Mouse (Mus musculus): ENCODE measurements around the gene Olfr222. TPM values are rescaled to one million over a fixed set of nuclear protein-coding genes. Genes with fewer than 3 reads are reported as not detected.
A peak's percentile ranks its signal among the peaks of the same experiment; 100 is the strongest.

The Olfr222 gene
- polyA plus RNA-seq, 2 experiments: not detected

DNA sequence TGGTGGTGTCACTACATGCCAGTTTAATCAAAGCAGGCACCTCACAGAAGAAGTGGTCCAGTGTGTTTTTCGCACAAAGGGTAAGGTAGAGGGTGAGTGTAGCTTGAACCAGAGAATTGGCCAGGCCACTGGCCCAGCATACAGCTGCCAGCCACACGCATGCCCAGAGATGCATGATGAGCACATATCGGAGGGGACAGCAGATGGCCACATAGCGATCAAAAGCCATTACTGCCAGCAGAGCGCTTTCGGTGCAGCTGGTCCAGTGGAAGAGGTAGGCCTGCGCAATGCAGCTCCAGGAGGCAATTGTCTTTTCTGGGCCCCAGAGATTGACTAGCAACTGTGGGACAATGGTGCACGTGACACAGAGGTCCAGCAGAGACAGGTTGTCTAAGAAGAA, 13.5 kb upstream of the Olfr222 start:
- TF ChIP-seq POLR2A (IDR thresholded peaks at IDR 0.05; ENCODE audit: borderline replicate concordance, extremely low read depth, insufficient read depth, insufficient read length): no peak

DNA sequence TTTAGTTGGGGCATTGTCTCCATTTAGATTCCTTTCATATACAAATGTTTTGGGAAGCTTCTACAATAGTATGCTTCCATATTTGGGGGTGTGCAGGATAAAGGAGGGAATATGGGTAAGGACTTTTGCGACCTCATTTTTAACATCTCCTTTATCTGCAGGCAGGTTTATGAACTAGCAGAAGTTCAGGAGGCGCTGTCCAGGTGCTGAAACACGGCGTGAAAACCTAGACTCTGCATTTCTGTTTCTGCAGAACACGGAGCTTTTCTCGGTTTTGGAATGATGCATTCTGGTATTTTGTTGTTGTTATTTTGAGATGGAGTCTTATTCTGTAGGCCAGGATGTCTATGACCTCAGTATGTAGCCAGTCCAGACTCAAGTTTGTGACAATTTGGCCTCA, 8.5 kb upstream of the Olfr222 start:
- no peaks in the 10 kb centered on the region for H3K36me3 ChIP-seq (ENCODE audit: control insufficient read depth, insufficient read depth, low read length)
- no peak overlapping the region for H3K4me3 ChIP-seq (replicated peaks; ENCODE audit: low read length)
- no peaks in the 10 kb centered on the region for H3K9me3 ChIP-seq (ENCODE audit: control insufficient read depth, low read length)
- H3K9ac ChIP-seq (ENCODE audit: low read depth, low read length, severe bottlenecking): no peak overlapping the region
- no peak overlapping the region for H3K27ac ChIP-seq (replicated peaks; ENCODE audit: low read depth, low read length)
- H3K27me3 ChIP-seq (ENCODE audit: control insufficient read depth, insufficient read depth, low read length): no peaks in the 10 kb centered on the region
- no peak for TF ChIP-seq POLR2A (IDR thresholded peaks at IDR 0.05; ENCODE audit: borderline replicate concordance, extremely low read depth, insufficient read depth, insufficient read length)
- DNase-seq (ENCODE audit: low spot score): peak; percentile 61
- H3K4me2 ChIP-seq (replicated peaks; ENCODE audit: low read depth, low read length, severe bottlenecking): no peak overlapping the region
- no peaks in the 10 kb centered on the region for H3K4me1 ChIP-seq (ENCODE audit: control insufficient read depth, insufficient read depth, low read length)
- no peak for ATAC-seq (ENCODE audit: low FRiP score, low read depth)
- WGBS: 23% methylated on average over 6 of the region's 6 CpGs

More for the DNA sequence above, 13.5 kb upstream of the Olfr222 start:
- H3K4me1 ChIP-seq (ENCODE audit: control insufficient read depth, insufficient read depth, low read length): no peaks in the 10 kb centered on the region
- WGBS: 95% methylated on average over 8 of the region's 8 CpGs
- no peaks in the 10 kb centered on the region for H3K9me3 ChIP-seq (ENCODE audit: control insufficient read depth, low read length)
- ATAC-seq (ENCODE audit: low FRiP score, low read depth): no peak
- H3K36me3 ChIP-seq (ENCODE audit: control insufficient read depth, insufficient read depth, low read length): no peaks in the 10 kb centered on the region
- no peaks in the 10 kb centered on the region for H3K27me3 ChIP-seq (ENCODE audit: control insufficient read depth, insufficient read depth, low read length)
- no peak overlapping the region for H3K9ac ChIP-seq (ENCODE audit: low read depth, low read length, severe bottlenecking)
- no peak overlapping the region for H3K4me2 ChIP-seq (replicated peaks; ENCODE audit: low read depth, low read length, severe bottlenecking)
- H3K27ac ChIP-seq (replicated peaks; ENCODE audit: low read depth, low read length): no peak overlapping the region
- H3K4me3 ChIP-seq (replicated peaks; ENCODE audit: low read length): no peak overlapping the region
- no peak for DNase-seq (ENCODE audit: low spot score)

DNA sequence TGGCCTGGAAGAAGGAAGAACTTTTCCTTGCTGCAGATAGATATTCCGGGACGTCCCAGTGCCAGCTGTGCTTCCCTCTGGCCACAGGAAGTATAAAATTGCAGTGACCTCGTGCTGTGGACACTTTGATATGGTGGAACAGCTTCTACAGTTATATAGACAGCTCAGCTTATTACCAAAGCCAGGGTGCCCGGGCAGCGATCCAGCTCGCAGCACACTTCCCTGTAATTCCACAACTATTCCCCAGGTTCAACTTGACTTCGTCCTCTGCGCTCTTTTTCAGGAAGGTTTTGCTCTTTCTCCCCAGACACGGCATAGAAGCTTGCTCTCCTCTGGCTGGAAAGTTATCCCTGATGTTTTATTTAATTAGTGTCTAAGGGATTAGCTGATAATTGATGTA, 309 bp downstream of the Olfr222 start:
- Histone ChIP-seq H3K27me3 (ENCODE audit: control insufficient read depth, insufficient read depth, low read length) (no peaks in the 10 kb centered on the region; the same call in 1 of the 2 replicates), H3K9me3 (ENCODE audit: control insufficient read depth, low read length) (no peaks in the 10 kb centered on the region), H3K4me3 (replicated peaks; ENCODE audit: low read length) (no peak overlapping the region), H3K9ac (ENCODE audit: low read depth, low read length, severe bottlenecking) (no peak overlapping the region), H3K27ac (replicated peaks; ENCODE audit: low read depth, low read length) (no peak overlapping the region), H3K4me2 (replicated peaks; ENCODE audit: low read depth, low read length, severe bottlenecking) (no peak overlapping the region), H3K4me1 (ENCODE audit: control insufficient read depth, insufficient read depth, low read length) (no peaks in the 10 kb centered on the region), H3K36me3 (ENCODE audit: control insufficient read depth, insufficient read depth, low read length) (no peaks in the 10 kb centered on the region)
- ATAC-seq (ENCODE audit: low FRiP score, low read depth) (no peak), DNase-seq (ENCODE audit: low spot score) (no peak)
- TF ChIP-seq POLR2A (IDR thresholded peaks at IDR 0.05; ENCODE audit: borderline replicate concordance, extremely low read depth, insufficient read depth, insufficient read length): no peak
- 40% methylated on average over 9 of the region's 9 CpGs for WGBS

DNA sequence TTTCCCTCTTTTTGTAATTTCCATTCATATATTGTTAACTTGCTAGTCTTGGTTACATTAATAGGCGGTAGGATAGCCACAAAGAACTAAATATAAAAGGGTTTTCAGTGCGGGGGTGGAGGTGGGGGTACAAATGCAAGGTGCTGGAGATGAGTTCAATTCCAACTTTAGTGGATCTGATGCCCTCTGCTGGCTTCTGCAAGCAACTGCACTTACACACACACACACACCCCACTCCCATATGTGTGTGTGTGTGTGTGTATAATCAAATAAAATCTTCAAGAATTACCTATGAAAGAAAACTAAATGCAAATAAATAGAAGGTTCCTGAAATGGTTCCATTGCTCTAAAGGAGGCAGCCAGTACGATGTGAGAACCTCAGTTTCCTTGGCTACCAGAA, 6.7 kb downstream of the Olfr222 start:
- no peak for DNase-seq (ENCODE audit: low spot score)
- TF ChIP-seq POLR2A (IDR thresholded peaks at IDR 0.05; ENCODE audit: borderline replicate concordance, extremely low read depth, insufficient read depth, insufficient read length): no peak

DNA sequence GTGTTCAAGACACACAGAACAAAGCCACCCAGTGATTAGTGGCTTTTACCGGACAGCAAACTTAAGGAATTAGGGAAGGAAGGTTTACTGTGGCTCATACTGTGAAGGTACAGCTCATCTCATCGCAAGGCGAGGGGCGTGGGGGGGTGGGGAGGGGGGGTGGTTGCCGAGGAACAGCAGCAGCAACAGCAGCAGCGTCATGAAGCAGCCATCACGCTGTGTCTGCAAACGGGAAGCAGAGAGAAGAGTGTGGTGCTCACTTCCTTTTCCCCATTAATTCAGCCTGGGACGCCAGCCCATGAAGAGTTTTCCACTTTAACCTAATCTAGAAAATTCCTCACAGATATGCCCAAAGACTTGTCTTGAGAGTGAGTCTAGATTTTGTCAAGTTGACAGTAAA, 13.2 kb downstream of the Olfr222 start:
- no peak for DNase-seq (ENCODE audit: low spot score)
- WGBS: 69% methylated on average over 9 of the region's 9 CpGs
- H3K9ac ChIP-seq (ENCODE audit: low read depth, low read length, severe bottlenecking): no peak overlapping the region
- TF ChIP-seq POLR2A (IDR thresholded peaks at IDR 0.05; ENCODE audit: borderline replicate concordance, extremely low read depth, insufficient read depth, insufficient read length): no peak
- no peaks in the 10 kb centered on the region for H3K27me3 ChIP-seq (ENCODE audit: control insufficient read depth, insufficient read depth, low read length)
- no peak for ATAC-seq (ENCODE audit: low FRiP score, low read depth)
- H3K4me1 ChIP-seq (ENCODE audit: control insufficient read depth, insufficient read depth, low read length): no peaks in the 10 kb centered on the region
- no peak overlapping the region for H3K4me3 ChIP-seq (replicated peaks; ENCODE audit: low read length)
- no peaks in the 10 kb centered on the region for H3K36me3 ChIP-seq (ENCODE audit: control insufficient read depth, insufficient read depth, low read length)
- H3K27ac ChIP-seq (replicated peaks; ENCODE audit: low read depth, low read length): no peak overlapping the region
- H3K9me3 ChIP-seq (ENCODE audit: control insufficient read depth, low read length): no peaks in the 10 kb centered on the region
- no peak overlapping the region for H3K4me2 ChIP-seq (replicated peaks; ENCODE audit: low read depth, low read length, severe bottlenecking)

More for the DNA sequence above, 6.7 kb downstream of the Olfr222 start:
- no peak for ATAC-seq (ENCODE audit: low FRiP score, low read depth)
- Histone ChIP-seq H3K27ac (replicated peaks; ENCODE audit: low read depth, low read length) (no peak overlapping the region), H3K36me3 (ENCODE audit: control insufficient read depth, insufficient read depth, low read length) (no peaks in the 10 kb centered on the region), H3K9me3 (ENCODE audit: control insufficient read depth, low read length) (no peaks in the 10 kb centered on the region), H3K4me1 (ENCODE audit: control insufficient read depth, insufficient read depth, low read length) (no peaks in the 10 kb centered on the region), H3K9ac (ENCODE audit: low read depth, low read length, severe bottlenecking) (no peak overlapping the region), H3K4me2 (replicated peaks; ENCODE audit: low read depth, low read length, severe bottlenecking) (no peak overlapping the region), H3K27me3 (ENCODE audit: control insufficient read depth, insufficient read depth, low read length) (no peaks in the 10 kb centered on the region; the same call in 1 of the 2 replicates), H3K4me3 (replicated peaks; ENCODE audit: low read length) (no peak overlapping the region)
- WGBS: 66% methylated on average over 3 of the region's 3 CpGs

DNA sequence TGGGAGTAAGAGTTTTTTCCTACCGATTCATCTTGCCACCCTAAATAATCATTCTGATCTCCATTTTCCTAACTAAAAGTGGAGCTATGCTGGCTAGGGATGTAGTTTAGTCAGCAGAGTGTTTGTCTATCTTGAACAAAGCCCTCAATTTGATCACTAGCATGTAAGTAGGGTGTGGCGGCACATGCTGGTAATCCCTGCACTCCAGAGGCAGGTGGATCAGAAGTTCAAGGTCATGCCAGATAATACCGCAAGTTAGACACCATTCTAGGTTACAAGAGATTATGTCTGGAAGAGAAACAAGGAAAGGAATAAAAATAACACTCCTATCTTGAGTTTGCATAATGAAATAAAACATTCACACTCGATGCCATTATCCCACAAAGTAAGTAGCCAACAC, 13.7 kb downstream of the Olfr222 start:
- Histone ChIP-seq H3K36me3 (ENCODE audit: control insufficient read depth, insufficient read depth, low read length) (no peaks in the 10 kb centered on the region), H3K27me3 (ENCODE audit: control insufficient read depth, insufficient read depth, low read length) (no peaks in the 10 kb centered on the region), H3K9ac (ENCODE audit: low read depth, low read length, severe bottlenecking) (no peak overlapping the region), H3K4me1 (ENCODE audit: control insufficient read depth, insufficient read depth, low read length) (no peaks in the 10 kb centered on the region), H3K4me2 (replicated peaks; ENCODE audit: low read depth, low read length, severe bottlenecking) (no peak overlapping the region), H3K27ac (replicated peaks; ENCODE audit: low read depth, low read length) (no peak overlapping the region), H3K4me3 (replicated peaks; ENCODE audit: low read length) (no peak overlapping the region), H3K9me3 (ENCODE audit: control insufficient read depth, low read length) (no peaks in the 10 kb centered on the region)
- no peak for ATAC-seq (ENCODE audit: low FRiP score, low read depth)
- no peak for DNase-seq (ENCODE audit: low spot score)
- 93% methylated on average over 4 of the region's 4 CpGs for WGBS
- no peak for TF ChIP-seq POLR2A (IDR thresholded peaks at IDR 0.05; ENCODE audit: borderline replicate concordance, extremely low read depth, insufficient read depth, insufficient read length)
